Mouse (Mus musculus): ENCODE data around the gene Atxn1.

GRCm38 (mm10) chr13:45956287-45956686, 8.5 kb downstream of the Atxn1 start:
- no peak for TF ChIP-seq CTCF (IDR thresholded peaks at IDR 0.05; ENCODE audit: extremely low read depth, insufficient read length, insufficient replicate concordance, low read depth, low read length)
- TF ChIP-seq POLR2A (IDR thresholded peaks at IDR 0.05; ENCODE audit: low read depth, low read length) = no peak
